Mouse (Mus musculus) bone marrow macrophage, adult 2 months (primary cell): ENCODE data around the gene Tiam1.

ENCODE experiments used
- CTCF ChIP-seq: IDR thresholded peaks from 2 replicates; pipeline ENCODE4 v1.5.1; 2012; ENCODE audit warnings: low read depth, mild to moderate bottlenecking, low read length, moderate library complexity
- POLR2A ChIP-seq: IDR thresholded peaks from 2 replicates; pipeline ENCODE4 v1.6.1; 2012; ENCODE audit warnings: mild to moderate bottlenecking, low read depth, low read length, borderline replicate concordance

DNA sequence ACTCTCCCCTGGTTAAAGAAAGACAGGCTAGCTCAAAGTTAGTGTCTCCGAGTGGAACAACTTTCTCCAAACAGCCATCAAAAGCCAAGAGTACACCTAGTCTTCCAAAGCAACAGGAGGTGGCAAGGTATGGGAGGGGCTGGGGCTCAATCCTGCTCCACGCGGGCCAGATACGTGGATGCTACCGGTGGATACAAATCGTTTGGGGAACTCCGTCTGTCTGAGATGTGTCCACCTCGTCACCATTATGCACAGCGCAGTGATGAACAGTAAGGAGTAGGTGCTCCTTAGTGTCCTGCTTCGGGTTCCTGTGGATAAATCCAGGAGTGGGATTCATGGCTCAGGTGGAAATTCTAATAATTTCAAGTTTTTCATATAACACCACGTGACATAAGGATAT lies 377.6 kb downstream of the Tiam1 start:
- TF ChIP-seq CTCF (no peak), POLR2A (no peak)
